12 mouse cellular contexts compared by ENCODE assay signal in genomic region chr6:118336541-118337480, GRCm38 (mm10).
DNase-seq lines count a peak whose midpoint lies in the region; ATAC-seq and TF ChIP-seq lines count a peak whose summit lies in the region.
"Had no signal": no experiment of that assay in that cellular context is flagged by ENCODE, and none has a peak within 500 bp of the region (broad histone marks: within the 10 kb centered on the region; RNA-seq: fewer than 3 reads in every experiment).

No protein-coding gene starts in this region.

- no peak for TF ChIP-seq CTCF in gastrocnemius, adult 2 months (IDR thresholded peaks at IDR 0.05)
- TF ChIP-seq CTCF in brain, embryonic 14.5 days (IDR thresholded peaks at IDR 0.05; ENCODE audit: borderline replicate concordance, extremely low read depth, insufficient read depth, insufficient read length), result no peak

- H3K27me3 ChIP-seq in midbrain, embryonic 14.5 days (ENCODE audit: control insufficient read depth, insufficient read depth, low read length), result no peaks in the 10 kb centered on the region
- 0 out of 2 replicates have a peak, but pooled peaks cover 3% of the 10 kb centered on the region for H3K27me3 ChIP-seq in midbrain, embryonic 10.5 days (ENCODE audit: low read depth, poor library complexity, severe bottlenecking)
- no peaks in the 10 kb centered on the region for H3K27me3 ChIP-seq in hindbrain, embryonic 16.5 days (replicated peaks; ENCODE audit: control insufficient read depth, insufficient read depth, low read length)

- no peaks in the 10 kb centered on the region for H3K36me3 ChIP-seq in midbrain, embryonic 14.5 days (ENCODE audit: control insufficient read depth, insufficient read depth, low read length)
- no peaks in the 10 kb centered on the region for H3K36me3 ChIP-seq in midbrain, embryonic 10.5 days
- H3K36me3 ChIP-seq in hindbrain, embryonic 16.5 days (ENCODE audit: control insufficient read depth, insufficient read depth, low read length), result no peaks in the 10 kb centered on the region

- no peak for TF ChIP-seq POLR2A in brain, embryonic 14.5 days (IDR thresholded peaks at IDR 0.05; ENCODE audit: borderline replicate concordance, extremely low read depth, insufficient read depth, insufficient read length, poor library complexity, severe bottlenecking)

- H3K4me3 ChIP-seq in gastrocnemius, adult 2 months, result no peak overlapping the region
- H3K4me3 ChIP-seq in midbrain, embryonic 14.5 days (replicated peaks; ENCODE audit: low read depth, low read length), result no peak overlapping the region
- H3K4me3 ChIP-seq in midbrain, embryonic 10.5 days, result no peak overlapping the region
- no peak overlapping the region for H3K4me3 ChIP-seq in hindbrain, embryonic 16.5 days (ENCODE audit: low read length)
- H3K4me3 ChIP-seq: erythroblast, embryonic 14.5 days had no signal

- no peak overlapping the region for H3K27ac ChIP-seq in gastrocnemius, adult 2 months
- no peak overlapping the region for H3K27ac ChIP-seq in midbrain, embryonic 14.5 days (replicated peaks; ENCODE audit: low read depth, low read length)
- no peak overlapping the region for H3K27ac ChIP-seq in midbrain, embryonic 10.5 days (replicated peaks)
- H3K27ac ChIP-seq in hindbrain, embryonic 16.5 days (ENCODE audit: low read depth, low read length), result peak overlapping the region; percentile 32; the same call in 1 of the 2 replicates

- intact Hi-C loops in gastrocnemius, adult 2 months (cut with DNase I), result no loop called here

- H3K4me1 ChIP-seq in midbrain, embryonic 14.5 days (ENCODE audit: control insufficient read depth, insufficient read depth, low read length), result no peaks in the 10 kb centered on the region
- H3K4me1 ChIP-seq in midbrain, embryonic 10.5 days, result no peaks in the 10 kb centered on the region
- H3K4me1 ChIP-seq in hindbrain, embryonic 16.5 days (ENCODE audit: control insufficient read depth, insufficient read depth, low read depth, low read length), result peaks cover 7% of the 10 kb centered on the region

- H3K9me3 ChIP-seq in midbrain, embryonic 14.5 days (ENCODE audit: control insufficient read depth, low read length), result no peaks in the 10 kb centered on the region
- H3K9me3 ChIP-seq in midbrain, embryonic 10.5 days (replicated peaks), result no peaks in the 10 kb centered on the region
- no peaks in the 10 kb centered on the region for H3K9me3 ChIP-seq in hindbrain, embryonic 16.5 days (ENCODE audit: control insufficient read depth, low read length)

- ATAC-seq in midbrain, embryonic 14.5 days (ENCODE audit: low FRiP score, low TSS enrichment), result no peak
- peak; percentile 76 for ATAC-seq in hindbrain, embryonic 16.5 days
- ATAC-seq: inflammation-experienced regulatory T-cells, adult 6 months had no signal

- no peak overlapping the region for H3K9ac ChIP-seq in midbrain, embryonic 14.5 days (replicated peaks; ENCODE audit: low read length)
- H3K9ac ChIP-seq in hindbrain, embryonic 16.5 days (ENCODE audit: low read depth, low read length), result no peak overlapping the region

- DNase-seq in gastrocnemius, adult 2 months, result peak; percentile 29
- no peak for DNase-seq in gastrocnemius, postnatal 10 days
- DNase-seq in midbrain, embryonic 14.5 days, result peak; percentile 64
- DNase-seq in midbrain, embryonic 10.5 days (ENCODE audit: low spot score), result no peak
- peak; percentile 79 for DNase-seq in brain, embryonic 14.5 days (ENCODE audit: low read depth)
- DNase-seq in embryo, embryonic 9.5 days (ENCODE audit: extremely low spot score), result no peak
- DNase-seq in gastrocnemius, postnatal 4 days (ENCODE audit: low spot score in 2 of 2), result no peak
- DNase-seq: cerebellum, adult 9-11 months; lung, adult 18-20 months had no signal

- WGBS in midbrain, embryonic 14.5 days, result 65% methylated on average over 14 of the region's 14 CpGs
- WGBS in midbrain, embryonic 10.5 days, result 80% methylated on average over 14 of the region's 14 CpGs
- 45% methylated on average over 14 of the region's 14 CpGs for WGBS in hindbrain, embryonic 16.5 days

- H3K4me2 ChIP-seq in midbrain, embryonic 14.5 days (ENCODE audit: low read length), result no peak overlapping the region
- no peak overlapping the region for H3K4me2 ChIP-seq in hindbrain, embryonic 16.5 days (ENCODE audit: low read length)

Comparison
In these comparisons a context has a peak if more than half of its experiments do, and no peak if none do; other contexts are left out.
1. DNase-seq: peak in gastrocnemius, adult 2 months (single experiment), midbrain, embryonic 14.5 days (single experiment) and brain, embryonic 14.5 days (single experiment); none in gastrocnemius, postnatal 10 days (single experiment), midbrain, embryonic 10.5 days (single experiment), embryo, embryonic 9.5 days (single experiment) and gastrocnemius, postnatal 4 days (0 of 2).